Mouse (Mus musculus): Measurements from ENCODE around the gene Dgkz. TPM values are rescaled to one million over a fixed set of nuclear protein-coding genes. Genes with fewer than 3 reads are reported as not detected.

Dgkz gene
- polyA plus RNA-seq, 1 experiment from 2014 or later = 31.9 TPM

GRCm38 (mm10) chr2:91895401-91895800, 80.3 kb downstream of the Dgkz start:
- Histone ChIP-seq H3K27ac (no peak overlapping the region), H3K36me3 (peaks cover 9% of the 10 kb centered on the region), H3K4me3 (no peak overlapping the region), H3K9ac (no peak overlapping the region), H3K4me2 (replicated peaks) (no peak overlapping the region), H3K9me3 (replicated peaks) (no peaks in the 10 kb centered on the region), H3K27me3 (no peaks in the 10 kb centered on the region), H3K4me1 (no peaks in the 10 kb centered on the region)
- ATAC-seq (ENCODE audit: low FRiP score) = no peak
- WGBS = 97% methylated on average over 3 of the region's 3 CpGs

- no peak overlapping the region for H3K27ac ChIP-seq
- WGBS = 86% methylated on average over 3 of the region's 3 CpGs
- H3K4me2 ChIP-seq (replicated peaks) = no peak overlapping the region
- H3K9ac ChIP-seq = no peak overlapping the region
- no peaks in the 10 kb centered on the region for H3K9me3 ChIP-seq (replicated peaks)
- H3K4me1 ChIP-seq = no peaks in the 10 kb centered on the region
- no peak overlapping the region for H3K4me3 ChIP-seq
- no peaks in the 10 kb centered on the region for H3K27me3 ChIP-seq
- no peak for ATAC-seq (ENCODE audit: low FRiP score)
- H3K36me3 ChIP-seq = 0 out of 2 replicates have a peak, but pooled peaks cover 5% of the 10 kb centered on the region
Measured at GRCm38 (mm10) chr2:91894716-91895115, 80.9 kb downstream of the Dgkz start.

- H3K36me3 ChIP-seq = peaks cover 24% of the 10 kb centered on the region
- no peaks in the 10 kb centered on the region for H3K9me3 ChIP-seq (replicated peaks)
- H3K4me3 ChIP-seq = no peak overlapping the region
- H3K27ac ChIP-seq = no peak overlapping the region
- no peak overlapping the region for H3K9ac ChIP-seq
- H3K4me1 ChIP-seq = no peaks in the 10 kb centered on the region
- WGBS = 87% methylated on average over 4 of the region's 4 CpGs
- ATAC-seq (ENCODE audit: low FRiP score) = no peak
- no peak overlapping the region for H3K4me2 ChIP-seq (replicated peaks)
- H3K27me3 ChIP-seq = no peaks in the 10 kb centered on the region
Measured at GRCm38 (mm10) chr2:91884616-91885015, 91.0 kb downstream of the Dgkz start.

- WGBS = 87% methylated on average over 4 of the region's 4 CpGs
- H3K4me2 ChIP-seq (replicated peaks) = no peak overlapping the region
- H3K36me3 ChIP-seq = peaks cover 24% of the 10 kb centered on the region
- ATAC-seq (ENCODE audit: low FRiP score) = no peak
- no peak overlapping the region for H3K4me3 ChIP-seq
- H3K27ac ChIP-seq = no peak overlapping the region
- H3K9me3 ChIP-seq (replicated peaks) = no peaks in the 10 kb centered on the region
- H3K9ac ChIP-seq = no peak overlapping the region
- H3K4me1 ChIP-seq = no peaks in the 10 kb centered on the region
- H3K27me3 ChIP-seq = no peaks in the 10 kb centered on the region
Measured at GRCm38 (mm10) chr2:91883961-91884360, 91.7 kb downstream of the Dgkz start.

Small RNAs within 50 kb of the gene (microRNA-seq; reads per million reads assigned to microRNA genes)
- not detected for gene Mir6999

Other genes with a start within 250 kb of the Dgkz start
- gene Ambra1, start 245.7 kb downstream of the Dgkz start, polyA plus RNA-seq (2016; fragmentation: Nextera tagmentation; extraction: Ambion mirVana) = 24.8 and 25.0 TPM in 2 replicates
- gene Chrm4, start 48.6 kb downstream of the Dgkz start, polyA plus RNA-seq (2016; fragmentation: Nextera tagmentation; extraction: Ambion mirVana) = 0.77 and 1.0 TPM in 2 replicates
- 904 and 962 TPM in 2 replicates for gene Mdk, start 43.6 kb downstream of the Dgkz start, polyA plus RNA-seq (2016; fragmentation: Nextera tagmentation; extraction: Ambion mirVana)
- 0.50 and 0.57 TPM in 2 replicates for gene Gm9821, start 30.2 kb downstream of the Dgkz start, polyA plus RNA-seq (2016; fragmentation: Nextera tagmentation; extraction: Ambion mirVana)
- 2.1 and 2.9 TPM in 2 replicates for gene Creb3l1, start 48.6 kb upstream of the Dgkz start, polyA plus RNA-seq (2016; fragmentation: Nextera tagmentation; extraction: Ambion mirVana)
- 40.4 and 41.4 TPM in 2 replicates for gene Phf21a, start 117.3 kb upstream of the Dgkz start, polyA plus RNA-seq (2016; fragmentation: Nextera tagmentation; extraction: Ambion mirVana)